Mouse (Mus musculus) megakaryocyte-erythroid progenitor cell, adult 5-6 weeks (primary cell): ENCODE data around the gene Vrtn. TPM values are rescaled to one million over a fixed set of nuclear protein-coding genes. Genes with fewer than 3 reads are reported as not detected.

Experiments
- ATAC-seq: replicated peaks from 2 replicates; pipeline ENCODE4 v1.8.0; 2016; ENCODE audit warnings: mild to moderate bottlenecking, inconsistent platforms; ENCODE audit not compliant: severe bottlenecking, poor library complexity, low FRiP score, low TSS enrichment
- total RNA-seq, 2 experiments: library from RNA; stranded (forward) in 1 of 2; stranded (reverse) in 1 of 2; fragments of 200-1000, 215-1000 nt in 1 of 2; fragments of >200 nt in 1 of 2; fragmentation: Nextera tagmentation in 1 of 2; gene quantifications; 2 replicates each; pipeline ENCODE4 v1.2.3; 2014 to 2017

The Vrtn gene
- total RNA-seq, 2 experiments from 2014 or later, result not detected

- ATAC-seq, result no peak
Measured at GRCm38 (mm10) chr12:84684569-84684968, 43.8 kb downstream of the Vrtn start.

GRCm38 (mm10) chr12:84686176-84686575, 45.4 kb downstream of the Vrtn start:
- ATAC-seq, result no peak

GRCm38 (mm10) chr12:84687531-84687930, 46.7 kb downstream of the Vrtn start:
- no peak for ATAC-seq

GRCm38 (mm10) chr12:84689051-84689450, 48.2 kb downstream of the Vrtn start:
- ATAC-seq, result no peak

- ATAC-seq, result no peak
Measured at GRCm38 (mm10) chr12:84691347-84691746, 50.5 kb downstream of the Vrtn start.

- ATAC-seq, result no peak
Measured at GRCm38 (mm10) chr12:84692141-84692540, 51.3 kb downstream of the Vrtn start.

GRCm38 (mm10) chr12:84698319-84699081, 57.7 kb downstream of the Vrtn start, which contains the start of gene Syndig1l:
TSS of gene Syndig1l (minus strand) at chr12:84698831.
- peak; percentile 79 for ATAC-seq

Other genes with a start within 250 kb of the Vrtn start
- 11.8 and 13.6 TPM in 2 replicates for gene Entpd5, start 232.0 kb upstream of the Vrtn start, total RNA-seq (2014; fragmentation: Nextera tagmentation)
- gene Entpd5, start 232.0 kb upstream of the Vrtn start, total RNA-seq (2017), result 14.5 and 26.4 TPM in 2 replicates
- 1.1 and 2.0 TPM in 2 replicates for gene Bbof1, start 231.9 kb upstream of the Vrtn start, total RNA-seq (2014; fragmentation: Nextera tagmentation)
- gene Bbof1, start 231.9 kb upstream of the Vrtn start, total RNA-seq (2017), result 4.5 and 7.6 TPM in 2 replicates
- 24.5 and 30.2 TPM in 2 replicates for gene Rnf113a2, start 223.8 kb upstream of the Vrtn start, total RNA-seq (2014; fragmentation: Nextera tagmentation)
- gene Rnf113a2, start 223.8 kb upstream of the Vrtn start, total RNA-seq (2017), result 34.9 and 35.0 TPM in 2 replicates
- gene Aldh6a1, start 190.0 kb upstream of the Vrtn start, total RNA-seq (2014; fragmentation: Nextera tagmentation), result 7.5 and 11.2 TPM in 2 replicates
- 7.0 and 11.3 TPM in 2 replicates for gene Aldh6a1, start 190.0 kb upstream of the Vrtn start, total RNA-seq (2017)
- 17.0 and 20.2 TPM in 2 replicates for gene Lin52, start 189.6 kb upstream of the Vrtn start, total RNA-seq (2014; fragmentation: Nextera tagmentation)
- 12.6 and 16.5 TPM in 2 replicates for gene Lin52, start 189.6 kb upstream of the Vrtn start, total RNA-seq (2017)
- gene Vsx2, start 71.3 kb upstream of the Vrtn start, total RNA-seq (2014; fragmentation: Nextera tagmentation), result not detected in 2 replicates
- not detected in 2 replicates for gene Vsx2, start 71.3 kb upstream of the Vrtn start, total RNA-seq (2017)
- 6.9 and 9.9 TPM in 2 replicates for gene Abcd4, start 23.6 kb upstream of the Vrtn start, total RNA-seq (2014; fragmentation: Nextera tagmentation)
- 4.5 and 6.0 TPM in 2 replicates for gene Abcd4, start 23.6 kb upstream of the Vrtn start, total RNA-seq (2017)
- gene Syndig1l, start 57.8 kb downstream of the Vrtn start, total RNA-seq (2014; fragmentation: Nextera tagmentation), result not detected in 2 replicates
- gene Syndig1l, start 57.8 kb downstream of the Vrtn start, total RNA-seq (2017), result not detected in 2 replicates
- gene Npc2, start 132.1 kb downstream of the Vrtn start, total RNA-seq (2014; fragmentation: Nextera tagmentation), result 50.9 and 53.2 TPM in 2 replicates
- 34.6 and 41.4 TPM in 2 replicates for gene Npc2, start 132.1 kb downstream of the Vrtn start, total RNA-seq (2017)
- 178 and 198 TPM in 2 replicates for gene Isca2, start 132.2 kb downstream of the Vrtn start, total RNA-seq (2014; fragmentation: Nextera tagmentation)
- 66.4 and 79.4 TPM in 2 replicates for gene Isca2, start 132.2 kb downstream of the Vrtn start, total RNA-seq (2017)
- gene Ltbp2, start 235.5 kb downstream of the Vrtn start, total RNA-seq (2014; fragmentation: Nextera tagmentation), result not detected in 2 replicates
- gene Ltbp2, start 235.5 kb downstream of the Vrtn start, total RNA-seq (2017), result not detected in 2 replicates